Mouse (Mus musculus): Measurements from ENCODE around the gene 1700001C19Rik. TPM values are rescaled to one million over a fixed set of nuclear protein-coding genes. Genes with fewer than 3 reads are reported as not detected.

The 1700001C19Rik gene
- total RNA-seq, 1 experiment from 2014 or later, result 0.82 TPM

DNA sequence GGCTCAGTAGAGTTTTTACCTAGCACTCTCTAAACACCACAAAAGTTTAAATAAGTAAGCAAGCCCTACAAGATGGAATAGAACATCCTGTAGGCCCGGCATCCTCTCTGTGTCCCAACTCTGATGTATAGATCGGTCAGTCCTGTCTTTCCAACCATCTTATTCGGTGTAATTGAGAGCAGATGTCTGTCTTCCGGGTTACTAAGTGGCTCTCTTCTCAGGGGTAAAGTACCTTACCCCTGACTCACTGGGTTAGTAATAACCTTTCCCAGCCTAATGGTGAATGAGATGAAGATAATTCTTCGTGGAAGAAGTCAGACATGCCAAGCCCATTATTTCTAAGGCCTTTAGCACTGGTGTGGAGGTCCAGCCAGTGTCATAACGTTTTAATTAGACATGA lies 63.2 kb downstream of the 1700001C19Rik start:
- no peak for DNase-seq

DNA sequence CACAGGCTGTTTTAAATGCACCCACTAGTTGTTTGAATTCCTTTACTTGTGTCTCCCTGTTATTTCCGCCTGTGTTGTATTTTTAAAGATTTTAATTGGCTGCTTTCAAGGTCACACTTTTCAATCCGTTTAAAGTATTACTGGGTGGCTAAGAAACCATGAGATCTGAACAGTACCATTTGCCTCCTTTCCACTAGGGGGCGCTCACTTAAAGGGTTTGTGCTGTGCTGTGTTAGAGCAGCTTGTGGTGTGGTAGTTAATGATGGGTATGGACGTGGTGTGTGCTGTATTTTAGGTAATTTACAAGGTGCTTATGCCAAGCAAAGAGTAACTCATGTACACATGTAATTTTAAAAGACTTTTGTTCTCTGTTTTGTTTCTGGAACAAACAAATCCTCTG lies 65.7 kb downstream of the 1700001C19Rik start:
- peak; percentile 85 for DNase-seq

DNA sequence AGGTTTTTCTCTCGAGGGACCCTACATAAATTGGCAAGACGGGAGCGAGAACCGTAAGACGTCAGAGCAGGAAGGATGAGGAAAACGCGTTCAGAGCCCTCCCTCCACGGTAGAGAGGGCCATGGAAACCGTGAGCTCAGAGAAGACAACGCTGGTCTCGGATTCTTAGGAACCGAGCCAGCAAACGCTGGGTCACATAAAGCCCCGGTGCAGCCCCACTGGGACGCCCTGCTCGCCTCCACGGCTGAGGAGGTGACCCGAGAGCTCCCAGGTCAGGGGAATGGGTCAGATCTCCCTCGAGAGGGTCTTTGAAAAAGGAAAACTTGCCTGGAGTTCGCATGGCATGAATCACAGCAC lies 68.1 kb downstream of the 1700001C19Rik start:
- DNase-seq, result peak; percentile 47

DNA sequence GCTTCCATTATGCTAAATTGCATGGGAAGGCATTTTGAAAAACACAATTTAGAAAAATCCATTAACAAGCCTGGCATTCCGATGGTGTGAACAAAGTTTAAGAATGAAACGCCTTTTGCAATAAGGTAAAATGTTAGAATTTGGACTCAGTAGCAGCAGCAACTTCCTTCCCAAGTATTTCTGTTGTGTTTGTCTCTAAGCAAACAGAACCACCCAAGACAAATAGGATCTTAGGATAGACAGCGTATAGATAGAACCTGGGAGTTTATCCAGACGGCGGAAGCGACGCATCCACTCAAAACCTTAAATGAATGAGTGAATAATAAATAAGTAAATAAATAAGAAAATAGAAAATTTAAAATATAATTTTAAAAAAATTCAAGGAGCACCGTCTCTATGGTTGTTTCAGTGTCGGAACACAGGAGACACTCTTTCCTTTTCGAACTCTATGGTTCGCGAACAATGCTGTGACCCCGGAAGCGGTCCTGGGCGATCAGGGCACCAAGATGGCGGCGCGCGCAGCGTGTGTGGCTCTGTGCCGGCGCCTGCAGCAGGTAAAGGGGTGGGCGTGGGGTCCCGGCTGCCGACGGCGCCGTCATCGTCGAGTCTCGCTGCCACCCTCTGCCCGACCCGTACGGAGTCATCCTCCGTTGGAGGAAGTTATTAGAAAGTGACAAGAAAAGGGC lies 68.6 kb downstream of the 1700001C19Rik start, which contains the start of gene Mrps10:
Gene Mrps10 (plus strand): TSS at position 487 of the 686 bp plus-strand sequence.
- DNase-seq, result peak; percentile 93

Other genes with a start within 250 kb of the 1700001C19Rik start
- gene Mrps10, start 68.5 kb downstream of the 1700001C19Rik start, total RNA-seq (2021), result 45.8 and 49.4 TPM in 2 replicates
- gene Guca1b, start 52.0 kb downstream of the 1700001C19Rik start, total RNA-seq (2021), result 0.79 and 1.0 TPM in 2 replicates
- gene Guca1a, start 36.8 kb downstream of the 1700001C19Rik start, total RNA-seq (2021), result 1.1 TPM in 2 replicates
- 1.4 and 1.7 TPM in 2 replicates for gene AI661453, start 761 bp downstream of the 1700001C19Rik start, total RNA-seq (2021)
- gene Taf8, start 64.9 kb upstream of the 1700001C19Rik start, total RNA-seq (2021), result 22.9 and 23.9 TPM in 2 replicates
- gene Ccnd3, start 67.7 kb upstream of the 1700001C19Rik start, total RNA-seq (2021), result 228 and 248 TPM in 2 replicates
- 19.7 and 21.6 TPM in 2 replicates for gene Bysl, start 174.1 kb upstream of the 1700001C19Rik start, total RNA-seq (2021)
- gene Med20, start 174.2 kb upstream of the 1700001C19Rik start, total RNA-seq (2021), result 39.3 and 39.8 TPM in 2 replicates
- 3.0 and 3.3 TPM in 2 replicates for gene Gm20517, start 174.2 kb upstream of the 1700001C19Rik start, total RNA-seq (2021)
- 6.8 and 7.8 TPM in 2 replicates for gene Usp49, start 193.3 kb upstream of the 1700001C19Rik start, total RNA-seq (2021)